Mouse (Mus musculus) testis, adult 2 months (tissue): ENCODE measurements around the gene Mbnl1.

ENCODE experiments used
- CTCF ChIP-seq: fragments of 200-500 bp; IDR thresholded peaks from 2 replicates; pipeline ENCODE4 v1.5.1; 2012; ENCODE audit warnings: low read depth, mild to moderate bottlenecking, inconsistent platforms, low read length, moderate library complexity; ENCODE audit not compliant: control insufficient read depth, insufficient read depth, insufficient replicate concordance
- POLR2A ChIP-seq: fragments of 200-500 bp; IDR thresholded peaks from 2 replicates; pipeline ENCODE4 v1.6.1; 2012; ENCODE audit warnings: low read depth, mild to moderate bottlenecking, inconsistent platforms, low read length, moderate library complexity; ENCODE audit not compliant: control insufficient read depth

- TF ChIP-seq CTCF, result no peak
- TF ChIP-seq POLR2A, result no peak
Observed at GRCm38 (mm10) chr3:60485987-60486712, 13.5 kb downstream of the Mbnl1 start.
